ENCODE assay signal across 9 mouse cellular contexts in genomic region chr5:107145125-107145524, GRCm38 (mm10).
"Had no signal": no experiment of that assay in that cellular context is flagged by ENCODE, and none has a peak within 500 bp of the region (broad histone marks: within the 10 kb centered on the region; RNA-seq: fewer than 3 reads in every experiment).

No protein-coding gene starts in this region.

- DNase-seq: kidney, adult 2 months; kidney, postnatal 25 days; layer of hippocampus, adult 9-11 months; right cerebral cortex, postnatal 14 days; thymus, postnatal 36 days had no signal

- H3K27me3 ChIP-seq: limb, embryonic 12.5 days; lung, embryonic 15.5 days; midbrain, embryonic 15.5 days had no signal

- H3K9ac ChIP-seq: limb, embryonic 12.5 days; lung, embryonic 15.5 days; midbrain, embryonic 15.5 days had no signal

- ATAC-seq: intestine, embryonic 16.5 days had no signal

- H3K4me3 ChIP-seq: limb, embryonic 12.5 days; lung, embryonic 15.5 days; midbrain, embryonic 15.5 days had no signal

- H3K27ac ChIP-seq: limb, embryonic 12.5 days; lung, embryonic 15.5 days; midbrain, embryonic 15.5 days had no signal

- H3K4me2 ChIP-seq: limb, embryonic 12.5 days; lung, embryonic 15.5 days; midbrain, embryonic 15.5 days had no signal

- H3K9me3 ChIP-seq: limb, embryonic 12.5 days; lung, embryonic 15.5 days; midbrain, embryonic 15.5 days had no signal

- H3K36me3 ChIP-seq: midbrain, embryonic 15.5 days had no signal
